Comparison of ENCODE assay signal across 8 mouse cellular contexts in the genomic region with DNA sequence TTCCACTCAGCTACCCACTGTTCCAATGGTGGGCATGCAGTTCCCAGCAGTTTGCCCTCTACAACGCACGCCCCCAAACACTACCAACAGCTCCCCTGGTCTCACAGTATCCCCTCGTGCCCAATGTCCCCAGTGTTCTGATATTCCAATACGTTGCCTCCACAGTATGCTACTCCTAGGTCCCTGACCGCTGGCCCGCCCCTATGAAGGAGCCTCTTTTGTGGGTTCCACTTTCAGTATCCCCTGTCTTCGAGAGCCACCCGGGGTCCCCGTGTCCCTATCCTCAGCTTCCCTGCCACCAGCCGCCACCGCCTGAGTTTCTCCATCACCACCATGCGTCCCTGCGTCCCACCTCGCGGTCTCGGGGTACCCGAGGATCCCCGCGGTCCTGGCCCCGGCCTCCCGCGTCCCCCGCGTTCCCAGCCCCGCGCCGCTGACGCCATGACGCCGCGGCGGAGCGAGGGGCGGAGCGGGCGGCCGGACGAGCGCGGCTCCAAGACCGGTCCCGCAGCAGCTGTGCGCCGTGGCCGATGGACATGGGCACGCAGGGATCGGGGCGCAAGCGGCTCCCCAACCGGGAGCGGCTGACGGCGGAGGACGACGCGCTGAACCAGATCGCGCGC. TPM values are rescaled to one million over a fixed set of nuclear protein-coding genes. Genes with fewer than 3 reads are reported as not detected.
A peak's percentile ranks its signal among the peaks of the same experiment; 100 is the strongest.
DNase-seq lines count a peak whose midpoint lies in the region; ATAC-seq and TF ChIP-seq lines count a peak whose summit lies in the region.

A gene (plus strand): TSS at position 470 of the 623 bp plus-strand sequence.

- WGBS in thymus, adult 2 months, result 2% methylated on average over 59 of the region's 59 CpGs
- 3% methylated on average over 58 of the region's 59 CpGs for WGBS in hindbrain, embryonic 12.5 days
- 2% methylated on average over 59 of the region's 59 CpGs for WGBS in midbrain, embryonic 10.5 days
- WGBS in stomach, embryonic 14.5 days, result 3% methylated on average over 49 of the region's 59 CpGs

- no peaks in the 10 kb centered on the region for H3K4me1 ChIP-seq in thymus, adult 2 months (replicated peaks; ENCODE audit: control insufficient read depth, insufficient read depth, low read length)
- H3K4me1 ChIP-seq in hindbrain, embryonic 12.5 days, result peaks cover 23% of the 10 kb centered on the region
- peaks cover 31% of the 10 kb centered on the region for H3K4me1 ChIP-seq in midbrain, embryonic 10.5 days
- peaks cover 12% of the 10 kb centered on the region for H3K4me1 ChIP-seq in stomach, embryonic 14.5 days (ENCODE audit: control insufficient read depth, insufficient read depth, low read length)

- no peak within 1 kb of the TSS for H3K27ac ChIP-seq in thymus, adult 2 months (ENCODE audit: control insufficient read depth, insufficient read depth, low read length)
- H3K27ac ChIP-seq in hindbrain, embryonic 12.5 days, result peak within 1 kb of the TSS; percentile 12; the same call in 1 of the 2 replicates
- H3K27ac ChIP-seq in midbrain, embryonic 10.5 days (replicated peaks), result peak within 1 kb of the TSS; percentile 90
- no peak within 1 kb of the TSS for H3K27ac ChIP-seq in stomach, embryonic 14.5 days (ENCODE audit: low read length)

- ATAC-seq in hindbrain, embryonic 12.5 days (ENCODE audit: low FRiP score), result peak; percentile 82
- ATAC-seq in stomach, embryonic 14.5 days (ENCODE audit: insufficient number of reproducible peaks, insufficient read depth, low FRiP score, low read depth), result peak; percentile 64

- H3K9me3 ChIP-seq in hindbrain, embryonic 12.5 days (replicated peaks), result no peaks in the 10 kb centered on the region
- peaks cover 4% of the 10 kb centered on the region; the same call in 1 of the 2 replicates for H3K9me3 ChIP-seq in midbrain, embryonic 10.5 days (replicated peaks)
- no peaks in the 10 kb centered on the region for H3K9me3 ChIP-seq in stomach, embryonic 14.5 days (ENCODE audit: control insufficient read depth, low read depth, low read length)

- DNase-seq in thymus, adult 2 months, result no peak
- DNase-seq in thymus, postnatal 36 days, result no peak
- peak; percentile 47 to 54 for DNase-seq in cerebellum, postnatal 36 days
- peak; percentile 69 to 70 for DNase-seq in frontal cortex, postnatal 36 days (ENCODE audit: low spot score in 2 of 2)
- peak; percentile 35 for DNase-seq in left cerebral cortex, postnatal 4 days
- peak; percentile 68 for DNase-seq in midbrain, embryonic 10.5 days (ENCODE audit: low spot score)

- H3K9ac ChIP-seq in hindbrain, embryonic 12.5 days, result peak within 1 kb of the TSS; percentile 72
- H3K9ac ChIP-seq in stomach, embryonic 14.5 days (replicated peaks; ENCODE audit: low read depth, low read length), result peak within 1 kb of the TSS; percentile 71

- H3K36me3 ChIP-seq in thymus, adult 2 months (ENCODE audit: control insufficient read depth, insufficient read depth, low read length), result no peaks in the 10 kb centered on the region
- no peaks in the 10 kb centered on the region for H3K36me3 ChIP-seq in hindbrain, embryonic 12.5 days
- no peaks in the 10 kb centered on the region for H3K36me3 ChIP-seq in midbrain, embryonic 10.5 days
- H3K36me3 ChIP-seq in stomach, embryonic 14.5 days (ENCODE audit: control insufficient read depth, insufficient read depth, low read length), result no peaks in the 10 kb centered on the region

- no peak for TF ChIP-seq POLR2A in thymus, adult 2 months (IDR thresholded peaks at IDR 0.05; ENCODE audit: control insufficient read depth, extremely low read depth, insufficient read depth, low read length, poor library complexity)

- no peak for TF ChIP-seq CTCF in thymus, adult 2 months (IDR thresholded peaks at IDR 0.05; ENCODE audit: borderline replicate concordance, control insufficient read depth, extremely low read depth, insufficient read depth, low read length, poor library complexity)

- H3K27me3 ChIP-seq in thymus, adult 2 months (ENCODE audit: control insufficient read depth, insufficient read depth, low read length), result peaks cover 13% of the 10 kb centered on the region
- no peaks in the 10 kb centered on the region for H3K27me3 ChIP-seq in hindbrain, embryonic 12.5 days
- peaks cover 22% of the 10 kb centered on the region for H3K27me3 ChIP-seq in midbrain, embryonic 10.5 days (ENCODE audit: low read depth, poor library complexity, severe bottlenecking)
- H3K27me3 ChIP-seq in stomach, embryonic 14.5 days (ENCODE audit: control insufficient read depth, insufficient read depth, low read length), result no peaks in the 10 kb centered on the region

- peak within 1 kb of the TSS; percentile 45 for H3K4me3 ChIP-seq in thymus, adult 2 months (ENCODE audit: control insufficient read depth, insufficient read depth, low read length)
- H3K4me3 ChIP-seq in hindbrain, embryonic 12.5 days, result peak within 1 kb of the TSS; percentile 66
- H3K4me3 ChIP-seq in midbrain, embryonic 10.5 days, result peak within 1 kb of the TSS; percentile 85
- H3K4me3 ChIP-seq in stomach, embryonic 14.5 days (ENCODE audit: low read depth, low read length), result peak within 1 kb of the TSS; percentile 74

- H3K4me2 ChIP-seq in hindbrain, embryonic 12.5 days (replicated peaks), result peak within 1 kb of the TSS; percentile 97
- H3K4me2 ChIP-seq in stomach, embryonic 14.5 days (replicated peaks; ENCODE audit: low read depth, low read length), result peak within 1 kb of the TSS; percentile 98

- intact Hi-C loops in left cerebral cortex, postnatal 4 days (cut with DNase I), result no loop called here

RNA-seq across cellular contexts. Expression of the gene that starts here (rescaled TPM):
- polyA plus RNA-seq in thymus, adult 2 months (2012; rRNA removed), result 24.1 and 31.8 TPM in 2 replicates
- 26.0 and 32.0 TPM in 2 replicates for polyA plus RNA-seq in hindbrain, embryonic 12.5 days (2016; fragmentation: Nextera tagmentation; extraction: Ambion mirVana)
- total RNA-seq in left cerebral cortex, postnatal 4 days (2021), result 10 to 100 TPM; 66.4 to 74.2 TPM
- 19.8 and 22.2 TPM in 2 replicates for polyA plus RNA-seq in midbrain, embryonic 10.5 days (2016; fragmentation: Nextera tagmentation; extraction: Ambion mirVana)
- polyA plus RNA-seq in stomach, embryonic 14.5 days (2014; fragmentation: Nextera tagmentation; extraction: Ambion mirVana), result 54.3 and 60.7 TPM in 2 replicates

Comparison
In these comparisons a context has a peak if more than half of its experiments do, and no peak if none do; other contexts are left out.
1. DNase-seq: peak in cerebellum, postnatal 36 days (2 of 2), frontal cortex, postnatal 36 days (2 of 2), left cerebral cortex, postnatal 4 days (single experiment) and midbrain, embryonic 10.5 days (single experiment); none in thymus, adult 2 months (single experiment) and thymus, postnatal 36 days (0 of 2).
2. H3K27ac ChIP-seq: peak in hindbrain, embryonic 12.5 days (single experiment) and midbrain, embryonic 10.5 days (single experiment); none in thymus, adult 2 months (single experiment) and stomach, embryonic 14.5 days (single experiment).
3. Peak in every context shown above with its lines, with median percentiles within 50 percentile points of each other: H3K4me3 ChIP-seq.